Mouse (Mus musculus) midbrain, postnatal 0 days (tissue): ENCODE data around the gene Hoxd11. TPM values are rescaled to one million over a fixed set of nuclear protein-coding genes. Genes with fewer than 3 reads are reported as not detected.

ENCODE experiments used
- ATAC-seq: fragments of 200-750 bp; cut with Nextera tagmentation; 2 replicates; pipeline ENCODE4 v1.8.0; 2017; ENCODE audit warnings: moderate number of reproducible peaks, mild to moderate bottlenecking, moderate TSS enrichment, moderate library complexity; ENCODE audit not compliant: low FRiP score
- DNase-seq: peaks from one replicate; pipeline ENCODE4 v3.0.0-alpha.2; 2015; ENCODE audit warnings: low spot score
- H3K27ac ChIP-seq: fragments of 300-500 bp; sonication (generic); 2 replicates; pipeline ENCODE4 v1.5.1; 2014; ENCODE audit warnings: low read depth, mild to moderate bottlenecking, low read length, mixed read lengths
- H3K27me3 ChIP-seq: fragments of 300-500 bp; sonication (generic); 2 replicates; pipeline ENCODE4 v1.6.1; 2014; ENCODE audit warnings: low read length, control low read depth, mixed read lengths; ENCODE audit not compliant: insufficient read depth
- H3K36me3 ChIP-seq: fragments of 300-500 bp; sonication (generic); 2 replicates; pipeline ENCODE4 v1.6.1; 2014; ENCODE audit warnings: low read length, control low read depth, mixed read lengths; ENCODE audit not compliant: insufficient read depth
- H3K4me1 ChIP-seq: fragments of 300-500 bp; sonication (generic); 2 replicates; pipeline ENCODE4 v1.6.1; 2014; ENCODE audit warnings: mild to moderate bottlenecking, control low read depth, antibody characterized with exemption, low read length, mixed read lengths; ENCODE audit not compliant: insufficient read depth
- H3K4me2 ChIP-seq: fragments of 300-500 bp; sonication (generic); 2 replicates; pipeline ENCODE4 v1.6.1; 2014; ENCODE audit warnings: low read depth, mild to moderate bottlenecking, low read length, mixed read lengths; ENCODE audit not compliant: poor library complexity, severe bottlenecking
- H3K4me3 ChIP-seq: fragments of 300-500 bp; sonication (generic); 2 replicates; pipeline ENCODE4 v1.5.1; 2014; ENCODE audit warnings: low read depth, mild to moderate bottlenecking, low read length, moderate library complexity
- H3K9ac ChIP-seq: fragments of 300-500 bp; sonication (generic); replicated peaks from 2 replicates; pipeline ENCODE4 v1.6.1; 2014; ENCODE audit warnings: mild to moderate bottlenecking, low read length, moderate library complexity, mixed read lengths; ENCODE audit not compliant: poor library complexity, severe bottlenecking
- H3K9me3 ChIP-seq: fragments of 300-500 bp; sonication (generic); 2 replicates; pipeline ENCODE4 v1.6.1; 2016; ENCODE audit warnings: low read length, control low read depth
- CTCF ChIP-seq: IDR thresholded peaks from 2 replicates; pipeline ENCODE4 v1.5.1; 2016; ENCODE audit warnings: antibody characterized with exemption, mild to moderate bottlenecking
- WGBS: fragments of 180-500 bp; shearing (Covaris S2); extraction: QIAGEN DNeasy Blood & Tissue Kit; methylation state at CpG from one replicate; pipeline ENCODE4 v1.1.7; 2014; 5-methylcytosine and 5-hydroxymethylcytosine counted together
- polyA plus RNA-seq: library from polyadenylated mRNA; unstranded; fragments of >200 nt; fragmentation: Nextera tagmentation; extraction: Ambion mirVana; gene quantifications from 2 replicates; pipeline ENCODE4 v1.2.1, GENCODE M21; 2015
- total RNA-seq: library from RNA; depleted of rRNA; stranded (reverse); fragments of >200 nt; gene quantifications from 2 replicates; pipeline ENCODE4 v1.2.3, GENCODE M21; 2014

The Hoxd11 gene
- total and polyA plus RNA-seq, 2 experiments from 2014 or later, result not detected

DNA sequence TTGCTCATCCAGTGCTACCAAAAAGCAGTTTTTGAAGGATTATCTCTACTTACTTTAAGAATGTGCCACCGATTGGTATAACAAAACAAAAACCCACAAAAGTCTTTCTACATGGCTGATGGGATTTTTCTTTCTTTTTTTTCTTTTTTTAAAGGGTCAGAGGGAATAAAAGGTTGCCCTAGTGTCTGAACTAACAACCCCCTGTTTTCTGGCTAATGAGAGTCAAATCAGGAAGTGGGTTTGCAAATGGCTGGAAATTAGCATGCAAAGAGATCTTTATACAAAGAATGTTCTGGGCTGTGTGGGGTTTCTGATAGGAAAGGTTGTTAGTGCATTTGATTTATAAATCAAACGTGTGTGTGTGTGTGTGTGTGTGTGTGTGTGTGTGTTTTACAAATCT, 41.0 kb downstream of the Hoxd11 start:
- no peaks in the 10 kb centered on the region for H3K9me3 ChIP-seq
- no peak overlapping the region for H3K9ac ChIP-seq
- H3K27ac ChIP-seq, result no peak overlapping the region
- no peak overlapping the region for H3K4me3 ChIP-seq
- TF ChIP-seq CTCF, result no peak
- WGBS, result 8% methylated on average over 2 of the region's 2 CpGs
- ATAC-seq, result no peak
- peaks cover 97% of the 10 kb centered on the region for H3K27me3 ChIP-seq
- H3K4me2 ChIP-seq, result no peak overlapping the region
- H3K36me3 ChIP-seq, result no peaks in the 10 kb centered on the region
- H3K4me1 ChIP-seq, result no peaks in the 10 kb centered on the region
- DNase-seq, result no peak

DNA sequence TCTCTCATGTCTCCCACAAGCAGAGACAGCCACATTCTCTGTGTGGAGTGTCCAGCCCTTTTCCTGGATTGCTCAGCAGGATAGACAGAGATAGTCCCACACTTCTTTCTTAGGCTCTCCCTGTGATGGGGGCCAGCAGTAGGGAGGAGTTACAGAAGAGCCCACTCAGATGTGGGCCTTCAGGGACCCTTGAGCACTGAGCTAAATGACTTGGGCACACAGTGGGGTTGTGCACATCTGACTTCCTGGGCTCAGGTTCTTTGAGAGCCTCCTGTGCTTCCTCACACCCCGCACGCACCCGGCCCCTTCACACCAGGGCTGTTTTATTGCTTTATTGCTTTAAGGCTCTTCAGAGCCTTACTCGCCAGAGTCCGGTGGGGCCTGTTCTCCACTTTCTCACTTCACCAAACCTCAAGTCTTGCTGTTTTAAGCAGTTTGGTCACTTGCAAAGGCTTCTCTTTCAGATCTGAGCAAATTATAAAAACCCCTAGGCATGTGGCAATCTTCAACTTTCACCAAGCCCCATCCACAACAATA, 41.7 kb downstream of the Hoxd11 start:
- no peak overlapping the region for H3K4me2 ChIP-seq
- ATAC-seq (no peak), DNase-seq (no peak)
- H3K36me3 ChIP-seq, result no peaks in the 10 kb centered on the region
- no peak overlapping the region for H3K27ac ChIP-seq
- no peak overlapping the region for H3K4me3 ChIP-seq
- H3K9ac ChIP-seq, result no peak overlapping the region
- H3K9me3 ChIP-seq, result no peaks in the 10 kb centered on the region
- no peak for TF ChIP-seq CTCF
- 7% methylated on average over 5 of the region's 5 CpGs for WGBS
- H3K27me3 ChIP-seq, result peaks cover 97% of the 10 kb centered on the region
- H3K4me1 ChIP-seq, result no peaks in the 10 kb centered on the region

GRCm38 (mm10) chr2:74721882-74722281, 42.5 kb downstream of the Hoxd11 start:
- Histone ChIP-seq H3K9me3 (no peaks in the 10 kb centered on the region), H3K36me3 (no peaks in the 10 kb centered on the region), H3K4me2 (no peak overlapping the region), H3K27me3 (peaks cover 97% of the 10 kb centered on the region), H3K4me1 (no peaks in the 10 kb centered on the region), H3K27ac (no peak overlapping the region), H3K4me3 (no peak overlapping the region), H3K9ac (no peak overlapping the region)
- ATAC-seq (no peak), DNase-seq (no peak)
- no peak for TF ChIP-seq CTCF
- WGBS, result 6% methylated on average over 6 of the region's 6 CpGs

DNA sequence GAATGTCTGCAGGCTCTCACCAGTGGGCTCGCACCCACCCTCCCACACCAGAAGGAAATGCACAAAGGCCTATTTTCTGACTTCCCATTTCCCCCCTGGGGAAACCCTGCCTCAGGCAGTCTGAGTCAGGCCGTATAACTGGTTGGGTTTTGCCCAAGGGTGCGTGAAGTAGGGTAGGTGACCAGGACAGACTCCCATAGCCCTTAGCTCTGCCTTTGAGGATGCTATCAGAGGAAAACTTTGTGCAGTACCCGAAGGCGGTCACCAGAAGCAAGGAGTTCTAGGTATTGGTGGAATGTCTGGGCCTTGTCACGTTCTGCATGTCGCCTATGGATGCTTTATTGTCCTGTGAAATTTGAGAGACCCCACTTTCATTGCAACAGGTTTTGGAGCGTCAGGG, 43.6 kb downstream of the Hoxd11 start:
- TF ChIP-seq CTCF, result no peak
- Histone ChIP-seq H3K9ac (no peak overlapping the region), H3K27me3 (peaks cover 97% of the 10 kb centered on the region), H3K4me2 (no peak overlapping the region), H3K36me3 (no peaks in the 10 kb centered on the region), H3K27ac (no peak overlapping the region), H3K9me3 (no peaks in the 10 kb centered on the region), H3K4me1 (no peaks in the 10 kb centered on the region), H3K4me3 (no peak overlapping the region)
- DNase-seq, result no peak
- ATAC-seq, result no peak
- WGBS, result 2% methylated on average over 8 of the region's 8 CpGs

DNA sequence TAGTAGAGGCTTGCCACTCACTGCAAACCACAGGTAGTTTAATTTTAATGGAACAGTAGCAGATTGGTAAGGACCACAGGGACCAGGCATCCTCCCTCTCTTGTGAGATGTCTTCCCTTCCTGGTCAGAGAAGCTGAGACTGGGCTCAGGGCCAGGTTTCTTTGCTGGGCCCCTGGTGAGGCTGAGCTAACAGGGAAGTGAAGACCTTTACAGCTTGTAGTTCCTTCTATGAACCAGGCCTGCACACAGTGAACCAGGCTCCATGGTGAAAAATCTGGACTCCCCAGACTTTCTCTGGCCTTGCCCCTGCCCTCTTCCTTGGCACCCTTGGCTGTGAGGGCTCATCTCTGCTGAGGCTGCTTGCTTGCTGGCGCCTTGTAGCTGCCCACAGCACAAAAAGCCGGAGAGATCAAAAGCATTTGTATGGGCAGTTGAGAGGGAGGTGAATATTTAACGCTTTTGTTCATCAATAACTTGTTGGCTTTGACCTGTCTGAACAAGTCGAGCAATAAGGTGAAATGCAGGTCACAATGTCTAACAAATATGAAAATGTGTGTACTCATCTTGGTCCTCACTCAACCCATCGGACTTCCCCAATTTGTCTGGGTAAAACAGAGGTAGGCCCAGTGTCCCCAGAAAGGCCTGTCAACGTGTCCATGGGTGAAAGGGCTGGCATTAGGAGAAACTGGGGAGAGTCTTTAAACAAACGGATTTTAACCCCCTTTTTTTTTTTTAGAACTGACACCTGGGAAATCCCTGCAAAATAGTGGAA, 45.1 kb downstream of the Hoxd11 start:
- Histone ChIP-seq H3K9me3 (no peaks in the 10 kb centered on the region), H3K9ac (no peak overlapping the region), H3K27me3 (peaks cover 96% of the 10 kb centered on the region), H3K4me2 (no peak overlapping the region), H3K36me3 (no peaks in the 10 kb centered on the region), H3K27ac (no peak overlapping the region), H3K4me3 (no peak overlapping the region), H3K4me1 (no peaks in the 10 kb centered on the region)
- no peak for TF ChIP-seq CTCF
- WGBS, result 9% methylated on average over 7 of the region's 7 CpGs
- ATAC-seq (no peak), DNase-seq (no peak)

- Histone ChIP-seq H3K4me2 (no peak overlapping the region), H3K27ac (no peak overlapping the region), H3K27me3 (peaks cover 94% of the 10 kb centered on the region), H3K9me3 (no peaks in the 10 kb centered on the region), H3K4me3 (no peak overlapping the region), H3K36me3 (no peaks in the 10 kb centered on the region), H3K9ac (no peak overlapping the region), H3K4me1 (no peaks in the 10 kb centered on the region)
- ATAC-seq (no peak), DNase-seq (no peak)
- 3% methylated on average over 17 of the region's 17 CpGs for WGBS
- no peak for TF ChIP-seq CTCF
Measured at GRCm38 (mm10) chr2:74725171-74725570, 45.8 kb downstream of the Hoxd11 start.
